Mouse (Mus musculus): ENCODE data around the gene Pid1. TPM values are rescaled to one million over a fixed set of nuclear protein-coding genes. Genes with fewer than 3 reads are reported as not detected.

Gene Pid1
- polyA plus RNA-seq, 1 experiment from 2014 or later, result 126 TPM

GRCm38 (mm10) chr1:84386481-84387146 lies 22.6 kb upstream of the Pid1 start:
- Histone ChIP-seq H3K27me3 (no peaks in the 10 kb centered on the region), H3K36me3 (peaks cover 10% of the 10 kb centered on the region; the same call in 1 of the 2 replicates), H3K9me3 (replicated peaks) (no peaks in the 10 kb centered on the region), H3K9ac (no peak overlapping the region), H3K27ac (no peak overlapping the region), H3K4me1 (no peaks in the 10 kb centered on the region), H3K4me2 (replicated peaks) (no peak overlapping the region), H3K4me3 (no peak overlapping the region)
- 86% methylated on average over 8 of the region's 8 CpGs for WGBS
- ATAC-seq (ENCODE audit: low FRiP score), result no peak

- Histone ChIP-seq H3K36me3 (peaks cover 10% of the 10 kb centered on the region; the same call in 1 of the 2 replicates), H3K9ac (no peak overlapping the region), H3K4me1 (no peaks in the 10 kb centered on the region), H3K27ac (no peak overlapping the region), H3K4me2 (replicated peaks) (no peak overlapping the region), H3K4me3 (no peak overlapping the region), H3K9me3 (replicated peaks) (no peaks in the 10 kb centered on the region), H3K27me3 (no peaks in the 10 kb centered on the region)
- no peak for ATAC-seq (ENCODE audit: low FRiP score)
- 89% methylated on average over 1 of the region's 1 CpGs for WGBS
Observed at GRCm38 (mm10) chr1:84382709-84383108, 18.7 kb upstream of the Pid1 start.

- Histone ChIP-seq H3K4me1 (no peaks in the 10 kb centered on the region), H3K4me2 (replicated peaks) (no peak overlapping the region), H3K27ac (no peak overlapping the region), H3K36me3 (peaks cover 10% of the 10 kb centered on the region; the same call in 1 of the 2 replicates), H3K27me3 (no peaks in the 10 kb centered on the region), H3K9ac (no peak overlapping the region), H3K4me3 (no peak overlapping the region), H3K9me3 (replicated peaks) (no peaks in the 10 kb centered on the region)
- 94% methylated on average over 5 of the region's 5 CpGs for WGBS
- ATAC-seq (ENCODE audit: low FRiP score), result no peak
Observed at GRCm38 (mm10) chr1:84382064-84382463, 18.1 kb upstream of the Pid1 start.

GRCm38 (mm10) chr1:84380895-84381294 lies 16.9 kb upstream of the Pid1 start:
- ATAC-seq (ENCODE audit: low FRiP score), result no peak
- no peak overlapping the region for H3K4me3 ChIP-seq
- H3K9me3 ChIP-seq (replicated peaks), result no peaks in the 10 kb centered on the region
- no peaks in the 10 kb centered on the region for H3K4me1 ChIP-seq
- H3K4me2 ChIP-seq (replicated peaks), result no peak overlapping the region
- H3K27ac ChIP-seq, result no peak overlapping the region
- H3K27me3 ChIP-seq, result no peaks in the 10 kb centered on the region
- peaks cover 10% of the 10 kb centered on the region; the same call in 1 of the 2 replicates for H3K36me3 ChIP-seq
- 77% methylated on average over 3 of the region's 3 CpGs for WGBS
- no peak overlapping the region for H3K9ac ChIP-seq

- ATAC-seq (ENCODE audit: low FRiP score), result no peak
- Histone ChIP-seq H3K9ac (no peak overlapping the region), H3K27ac (no peak overlapping the region), H3K9me3 (replicated peaks) (no peaks in the 10 kb centered on the region), H3K4me2 (replicated peaks) (no peak overlapping the region), H3K4me1 (peaks cover 6% of the 10 kb centered on the region; the same call in 1 of the 2 replicates), H3K36me3 (no peaks in the 10 kb centered on the region), H3K27me3 (no peaks in the 10 kb centered on the region), H3K4me3 (no peak overlapping the region)
- 88% methylated on average over 3 of the region's 3 CpGs for WGBS
Observed at GRCm38 (mm10) chr1:84367733-84368132, 3.8 kb upstream of the Pid1 start.

- Histone ChIP-seq H3K4me3 (no peak overlapping the region), H3K27me3 (no peaks in the 10 kb centered on the region), H3K4me2 (replicated peaks) (no peak overlapping the region), H3K27ac (no peak overlapping the region), H3K9me3 (replicated peaks) (no peaks in the 10 kb centered on the region), H3K4me1 (peaks cover 6% of the 10 kb centered on the region; the same call in 1 of the 2 replicates), H3K36me3 (no peaks in the 10 kb centered on the region), H3K9ac (no peak overlapping the region)
- ATAC-seq (ENCODE audit: low FRiP score), result no peak
- 72% methylated on average over 3 of the region's 3 CpGs for WGBS
Observed at GRCm38 (mm10) chr1:84366553-84366952, 2.6 kb upstream of the Pid1 start.

- ATAC-seq (ENCODE audit: low FRiP score), result no peak
- no peak overlapping the region for H3K4me2 ChIP-seq (replicated peaks)
- no peak overlapping the region for H3K4me3 ChIP-seq
- no peaks in the 10 kb centered on the region for H3K9me3 ChIP-seq (replicated peaks)
- H3K4me1 ChIP-seq, result peaks cover 6% of the 10 kb centered on the region; the same call in 1 of the 2 replicates
- H3K9ac ChIP-seq, result no peak overlapping the region
- WGBS, result 90% methylated on average over 7 of the region's 7 CpGs
- H3K27me3 ChIP-seq, result no peaks in the 10 kb centered on the region
- no peaks in the 10 kb centered on the region for H3K36me3 ChIP-seq
- no peak overlapping the region for H3K27ac ChIP-seq
Observed at GRCm38 (mm10) chr1:84362709-84363617, 1.0 kb downstream of the Pid1 start.

- ATAC-seq (ENCODE audit: low FRiP score), result no peak
- H3K9ac ChIP-seq, result no peak overlapping the region
- no peaks in the 10 kb centered on the region for H3K36me3 ChIP-seq
- whole genome bisulfite sequencing, result 86% methylated on average over 1 of the region's 1 CpGs
- no peaks in the 10 kb centered on the region for H3K9me3 ChIP-seq (replicated peaks)
- no peaks in the 10 kb centered on the region for H3K27me3 ChIP-seq
- H3K4me3 ChIP-seq, result no peak overlapping the region
- H3K4me1 ChIP-seq, result peaks cover 6% of the 10 kb centered on the region; the same call in 1 of the 2 replicates
- H3K4me2 ChIP-seq (replicated peaks), result no peak overlapping the region
- H3K27ac ChIP-seq, result no peak overlapping the region
Observed at GRCm38 (mm10) chr1:84362209-84362608, 1.8 kb downstream of the Pid1 start.

- WGBS, result 81% methylated on average over 3 of the region's 3 CpGs
- H3K4me1 ChIP-seq, result peaks cover 6% of the 10 kb centered on the region; the same call in 1 of the 2 replicates
- no peak overlapping the region for H3K4me2 ChIP-seq (replicated peaks)
- no peak overlapping the region for H3K9ac ChIP-seq
- no peaks in the 10 kb centered on the region for H3K27me3 ChIP-seq
- ATAC-seq (ENCODE audit: low FRiP score), result no peak
- H3K9me3 ChIP-seq (replicated peaks), result no peaks in the 10 kb centered on the region
- H3K36me3 ChIP-seq, result no peaks in the 10 kb centered on the region
- H3K27ac ChIP-seq, result no peak overlapping the region
- no peak overlapping the region for H3K4me3 ChIP-seq
Observed at GRCm38 (mm10) chr1:84361389-84361788, 2.6 kb downstream of the Pid1 start.

- no peak overlapping the region for H3K27ac ChIP-seq
- 87% methylated on average over 6 of the region's 6 CpGs for WGBS
- H3K4me1 ChIP-seq, result no peaks in the 10 kb centered on the region
- no peak overlapping the region for H3K4me2 ChIP-seq (replicated peaks)
- no peak overlapping the region for H3K4me3 ChIP-seq
- no peaks in the 10 kb centered on the region for H3K36me3 ChIP-seq
- no peaks in the 10 kb centered on the region for H3K27me3 ChIP-seq
- no peaks in the 10 kb centered on the region for H3K9me3 ChIP-seq (replicated peaks)
- no peak overlapping the region for H3K9ac ChIP-seq
- no peak for ATAC-seq (ENCODE audit: low FRiP score)
Observed at GRCm38 (mm10) chr1:84359611-84360500, 4.1 kb downstream of the Pid1 start.

- no peaks in the 10 kb centered on the region for H3K36me3 ChIP-seq
- 88% methylated on average over 5 of the region's 5 CpGs for whole genome bisulfite sequencing
- H3K9me3 ChIP-seq (replicated peaks), result no peaks in the 10 kb centered on the region
- no peak overlapping the region for H3K27ac ChIP-seq
- H3K4me1 ChIP-seq, result no peaks in the 10 kb centered on the region
- no peaks in the 10 kb centered on the region for H3K27me3 ChIP-seq
- no peak for ATAC-seq (ENCODE audit: low FRiP score)
- H3K9ac ChIP-seq, result no peak overlapping the region
- no peak overlapping the region for H3K4me3 ChIP-seq
- no peak overlapping the region for H3K4me2 ChIP-seq (replicated peaks)
Observed at GRCm38 (mm10) chr1:84357216-84357615, 6.8 kb downstream of the Pid1 start.

GRCm38 (mm10) chr1:84350262-84350661 lies 13.7 kb downstream of the Pid1 start:
- no peaks in the 10 kb centered on the region for H3K36me3 ChIP-seq
- H3K27me3 ChIP-seq, result no peaks in the 10 kb centered on the region
- 92% methylated on average over 2 of the region's 2 CpGs for WGBS
- H3K9me3 ChIP-seq (replicated peaks), result no peaks in the 10 kb centered on the region
- H3K4me1 ChIP-seq, result no peaks in the 10 kb centered on the region
- H3K27ac ChIP-seq, result no peak overlapping the region
- no peak overlapping the region for H3K9ac ChIP-seq
- no peak for ATAC-seq (ENCODE audit: low FRiP score)
- H3K4me2 ChIP-seq (replicated peaks), result no peak overlapping the region
- H3K4me3 ChIP-seq, result no peak overlapping the region
